Mouse (Mus musculus) adrenal gland, adult 18-20 months (tissue): ENCODE results near the gene Hsdl2. TPM values are rescaled to one million over a fixed set of nuclear protein-coding genes. Genes with fewer than 3 reads are reported as not detected.
A peak's percentile ranks its signal among the peaks of the same experiment; 100 is the strongest.
"Not testable (repeated sequence)": the region's sequence is repeated elsewhere in the genome, so short reads cannot be mapped to it uniquely, and the experiment has no call there.

Experiments
- DNase-seq, 2 experiments: peaks; one replicate each; pipeline ENCODE4 v3.0.0; 2021 to 2022; ENCODE audit warnings: low spot score in 2 of 2
- long read RNA-seq, 2 experiments: library from polyadenylated mRNA; stranded (forward); transcript quantifications; one replicate each; pipeline ENCODE4 v2.0.0; 2021
- total RNA-seq, 2 experiments: library from RNA; stranded (reverse); gene quantifications; 1 replicate in 1 of 2; 2 replicates in 1 of 2; pipeline ENCODE4 v1.2.3; 2021

Gene Hsdl2
- 100 to 1,000 TPM in 1 of 2 experiments, 10 to 100 TPM in 1; 69.3 to 117 TPM for total RNA-seq
- long read RNA-seq, experiment 1, transcript Hsdl2-201 (11 exons, 2,611 nt), result major isoform, 102 of 113 reads
- long read RNA-seq, experiment 1, partial matches to known transcripts, result 1 of 113 reads
- long read RNA-seq, experiment 1, other reads (novel, unspliced or antisense), result 10 of 113 reads
- long read RNA-seq, experiment 2, transcript Hsdl2-201 (11 exons, 2,611 nt), result major isoform, 159 of 199 reads
- long read RNA-seq, experiment 2, partial matches to known transcripts, result 15 of 199 reads
- long read RNA-seq, experiment 2, other reads (novel, unspliced or antisense), result 25 of 199 reads

GRCm38 (mm10) chr4:59581314-59582185, at the start of gene Hsdl2:
TSS of gene Hsdl2 (plus strand) at chr4:59581563.
- peak; percentile 95 to 96 for DNase-seq

GRCm38 (mm10) chr4:59533268-59533667, 48.1 kb upstream of the Hsdl2 start:
- DNase-seq, result no peak

GRCm38 (mm10) chr4:59535624-59536023, 45.7 kb upstream of the Hsdl2 start:
- DNase-seq, result no peak

GRCm38 (mm10) chr4:59536281-59536680, 45.1 kb upstream of the Hsdl2 start:
- no peak for DNase-seq

GRCm38 (mm10) chr4:59543006-59543405, 38.4 kb upstream of the Hsdl2 start:
- DNase-seq, result no peak

GRCm38 (mm10) chr4:59544654-59545053, 36.7 kb upstream of the Hsdl2 start:
- no peak for DNase-seq

GRCm38 (mm10) chr4:59546285-59547071, 34.9 kb upstream of the Hsdl2 start:
- DNase-seq, result no peak

GRCm38 (mm10) chr4:59547136-59547889, 34.0 kb upstream of the Hsdl2 start:
- DNase-seq, result peak in 1 of 2 experiments; percentile 32

GRCm38 (mm10) chr4:59548011-59548559, 33.3 kb upstream of the Hsdl2 start:
- no peak for DNase-seq

GRCm38 (mm10) chr4:59548560-59549174, 32.7 kb upstream of the Hsdl2 start:
- peak; percentile 80 to 82 for DNase-seq

- peak; percentile 88 to 96 for DNase-seq
These were observed 32.0 kb upstream of the Hsdl2 start, which contains the start of gene Ptbp3 for GRCm38 (mm10) chr4:59549175-59549976. TSS of gene Ptbp3 (minus strand) at chr4:59549364.

- no peak for DNase-seq
These were observed 31.3 kb upstream of the Hsdl2 start for GRCm38 (mm10) chr4:59549977-59550560.

- DNase-seq, result no peak
These were observed 29.5 kb upstream of the Hsdl2 start for GRCm38 (mm10) chr4:59551901-59552300.

GRCm38 (mm10) chr4:59552835-59553234, 28.5 kb upstream of the Hsdl2 start:
- DNase-seq, result no peak

GRCm38 (mm10) chr4:59553576-59553975, 27.8 kb upstream of the Hsdl2 start:
- DNase-seq, result no peak

- no peak for DNase-seq
These were observed 26.2 kb upstream of the Hsdl2 start for GRCm38 (mm10) chr4:59555177-59555576.

GRCm38 (mm10) chr4:59557343-59557742, 24.0 kb upstream of the Hsdl2 start:
- not testable (repeated sequence) for DNase-seq

GRCm38 (mm10) chr4:59558096-59558720, 23.2 kb upstream of the Hsdl2 start:
- DNase-seq, result no peak
